Mouse (Mus musculus): ENCODE data around the gene D10Wsu102e. TPM values are rescaled to one million over a fixed set of nuclear protein-coding genes. Genes with fewer than 3 reads are reported as not detected.
A peak's percentile ranks its signal among the peaks of the same experiment; 100 is the strongest.

The D10Wsu102e gene
- polyA plus RNA-seq (2014; fragmentation: Nextera tagmentation; extraction: Ambion mirVana), result 1.4 and 1.6 TPM in 2 replicates

DNA sequence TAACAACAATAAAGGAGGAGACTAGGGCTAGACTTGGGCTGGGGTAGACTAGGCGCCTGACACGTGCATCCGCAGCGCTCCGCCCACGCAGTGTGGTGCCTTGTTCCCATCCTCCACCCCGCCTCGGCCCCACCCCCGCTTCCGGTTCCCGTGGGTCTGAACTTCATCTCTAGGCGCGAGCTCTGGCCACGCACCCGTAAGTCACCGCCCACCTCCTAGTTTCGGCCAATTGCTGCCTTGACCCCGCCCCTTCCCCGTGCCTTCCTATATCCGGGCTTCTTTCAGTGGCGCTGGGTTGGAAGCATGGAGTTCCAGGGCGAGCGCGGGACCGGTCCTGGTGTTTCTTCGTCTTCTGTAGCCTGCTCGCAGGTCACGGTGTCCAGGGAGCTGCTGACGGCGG is at the start of gene D10Wsu102e:
Gene D10Wsu102e (plus strand): TSS at position 266 of the 400 bp plus-strand sequence.
- no peaks in the 10 kb centered on the region for H3K9me3 ChIP-seq (ENCODE audit: control insufficient read depth, low read length)
- WGBS, result under 1% methylated on average over 30 of the region's 30 CpGs
- ATAC-seq (replicated peaks; ENCODE audit: low FRiP score), result peak; percentile 98

GRCm38 (mm10) chr10:83310356-83310755 is 49.7 kb upstream of the D10Wsu102e start:
- no peaks in the 10 kb centered on the region for H3K27me3 ChIP-seq (ENCODE audit: control insufficient read depth, insufficient read depth, low read length)
- H3K4me1 ChIP-seq (replicated peaks; ENCODE audit: control insufficient read depth, insufficient read depth, low read length), result no peaks in the 10 kb centered on the region
- ATAC-seq (replicated peaks; ENCODE audit: low FRiP score) (no peak), DNase-seq (ENCODE audit: low spot score) (no peak)
- 94% methylated on average over 7 of the region's 7 CpGs for WGBS
- no peaks in the 10 kb centered on the region for H3K36me3 ChIP-seq (ENCODE audit: control insufficient read depth, insufficient read depth, low read length)
- no peaks in the 10 kb centered on the region; the same call in 1 of the 2 replicates for H3K9me3 ChIP-seq (ENCODE audit: control insufficient read depth, low read length)
- H3K27ac ChIP-seq (ENCODE audit: low read depth, low read length), result no peak overlapping the region
- no peak overlapping the region for H3K4me3 ChIP-seq (ENCODE audit: low read depth, low read length)
- no peak overlapping the region for H3K9ac ChIP-seq (ENCODE audit: low read length)
- H3K4me2 ChIP-seq (ENCODE audit: low read depth, low read length, severe bottlenecking), result no peak overlapping the region

More for the DNA sequence above, at the start of gene D10Wsu102e:
- H3K4me2 ChIP-seq (ENCODE audit: low read depth, low read length, severe bottlenecking), result peak within 1 kb of the TSS; percentile 74
- peaks cover 5% of the 10 kb centered on the region for H3K4me1 ChIP-seq (replicated peaks; ENCODE audit: control insufficient read depth, insufficient read depth, low read length)
- H3K4me3 ChIP-seq (ENCODE audit: low read depth, low read length), result peak within 1 kb of the TSS; percentile 89
- no peaks in the 10 kb centered on the region for H3K27me3 ChIP-seq (ENCODE audit: control insufficient read depth, insufficient read depth, low read length)
- peak; percentile 98 for DNase-seq (ENCODE audit: low spot score)
- no peaks in the 10 kb centered on the region; the same call in 1 of the 2 replicates for H3K36me3 ChIP-seq (ENCODE audit: control insufficient read depth, insufficient read depth, low read length)
- H3K27ac ChIP-seq (ENCODE audit: low read depth, low read length), result peak within 1 kb of the TSS; percentile 62
- H3K9ac ChIP-seq (ENCODE audit: low read length), result peak within 1 kb of the TSS; percentile 83

DNA sequence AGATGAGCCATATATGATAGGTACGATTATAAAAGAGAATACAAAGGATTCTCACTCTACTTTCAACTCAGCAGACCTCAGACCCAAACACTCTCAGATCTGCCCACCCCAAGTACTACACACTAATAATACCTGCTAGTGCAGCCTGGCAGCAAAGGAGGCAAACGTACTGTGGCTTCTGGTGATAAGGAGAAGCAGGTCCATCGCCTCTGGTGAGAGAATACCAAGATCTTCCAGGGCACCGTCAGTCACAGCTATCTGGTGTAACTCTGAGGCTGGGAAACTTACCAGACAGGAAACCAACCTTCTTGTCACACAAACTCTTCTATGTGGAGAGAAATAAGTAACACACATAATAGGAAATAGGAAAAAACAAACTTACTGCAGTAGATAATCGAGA is 47.0 kb upstream of the D10Wsu102e start:
- Histone ChIP-seq H3K9me3 (ENCODE audit: control insufficient read depth, low read length) (no peaks in the 10 kb centered on the region; the same call in 1 of the 2 replicates), H3K36me3 (ENCODE audit: control insufficient read depth, insufficient read depth, low read length) (no peaks in the 10 kb centered on the region), H3K4me2 (ENCODE audit: low read depth, low read length, severe bottlenecking) (no peak overlapping the region), H3K27me3 (ENCODE audit: control insufficient read depth, insufficient read depth, low read length) (no peaks in the 10 kb centered on the region), H3K4me1 (replicated peaks; ENCODE audit: control insufficient read depth, insufficient read depth, low read length) (no peaks in the 10 kb centered on the region), H3K4me3 (ENCODE audit: low read depth, low read length) (no peak overlapping the region), H3K27ac (ENCODE audit: low read depth, low read length) (no peak overlapping the region), H3K9ac (ENCODE audit: low read length) (no peak overlapping the region)
- DNase-seq (ENCODE audit: low spot score) (no peak), ATAC-seq (replicated peaks; ENCODE audit: low FRiP score) (no peak)
- WGBS, result 88% methylated on average over 5 of the region's 5 CpGs

DNA sequence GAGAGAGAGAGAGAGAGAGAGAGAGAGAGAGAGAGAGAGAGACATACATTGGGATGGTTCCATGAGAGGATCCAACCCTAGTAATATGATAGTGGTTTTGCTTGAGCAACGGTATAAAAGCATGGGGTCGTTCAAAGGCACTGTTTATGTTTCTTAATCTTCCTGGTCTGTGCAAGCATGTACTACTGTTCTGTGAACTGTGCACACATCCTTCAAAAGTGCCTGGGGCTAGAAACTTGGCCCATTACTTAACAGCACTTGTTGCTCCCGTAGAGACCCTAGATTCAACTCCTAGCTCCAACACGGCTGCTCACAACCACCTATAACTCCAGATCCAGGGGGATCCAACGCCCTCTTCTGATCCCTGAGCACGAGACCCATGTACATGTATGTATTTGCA is 39.6 kb upstream of the D10Wsu102e start:
- Histone ChIP-seq H3K36me3 (ENCODE audit: control insufficient read depth, insufficient read depth, low read length) (no peaks in the 10 kb centered on the region), H3K4me2 (ENCODE audit: low read depth, low read length, severe bottlenecking) (no peak overlapping the region), H3K27ac (ENCODE audit: low read depth, low read length) (no peak overlapping the region), H3K4me1 (replicated peaks; ENCODE audit: control insufficient read depth, insufficient read depth, low read length) (no peaks in the 10 kb centered on the region), H3K27me3 (ENCODE audit: control insufficient read depth, insufficient read depth, low read length) (0 out of 2 replicates have a peak, but pooled peaks cover 2% of the 10 kb centered on the region), H3K4me3 (ENCODE audit: low read depth, low read length) (no peak overlapping the region), H3K9me3 (ENCODE audit: control insufficient read depth, low read length) (no peaks in the 10 kb centered on the region), H3K9ac (ENCODE audit: low read length) (no peak overlapping the region)
- no peak for ATAC-seq (replicated peaks; ENCODE audit: low FRiP score)
- DNase-seq (ENCODE audit: low spot score), result no peak
- 86% methylated on average over 6 of the region's 6 CpGs for WGBS

GRCm38 (mm10) chr10:83320870-83321269 is 39.2 kb upstream of the D10Wsu102e start:
- H3K27me3 ChIP-seq (ENCODE audit: control insufficient read depth, insufficient read depth, low read length), result 0 out of 2 replicates have a peak, but pooled peaks cover 2% of the 10 kb centered on the region
- 93% methylated on average over 7 of the region's 7 CpGs for WGBS
- H3K36me3 ChIP-seq (ENCODE audit: control insufficient read depth, insufficient read depth, low read length), result no peaks in the 10 kb centered on the region
- no peak overlapping the region for H3K9ac ChIP-seq (ENCODE audit: low read length)
- H3K4me1 ChIP-seq (replicated peaks; ENCODE audit: control insufficient read depth, insufficient read depth, low read length), result no peaks in the 10 kb centered on the region
- no peaks in the 10 kb centered on the region for H3K9me3 ChIP-seq (ENCODE audit: control insufficient read depth, low read length)
- H3K4me3 ChIP-seq (ENCODE audit: low read depth, low read length), result no peak overlapping the region
- no peak for DNase-seq (ENCODE audit: low spot score)
- no peak for ATAC-seq (replicated peaks; ENCODE audit: low FRiP score)
- no peak overlapping the region for H3K27ac ChIP-seq (ENCODE audit: low read depth, low read length)
- H3K4me2 ChIP-seq (ENCODE audit: low read depth, low read length, severe bottlenecking), result no peak overlapping the region

GRCm38 (mm10) chr10:83321528-83321927 is 38.5 kb upstream of the D10Wsu102e start:
- no peaks in the 10 kb centered on the region for H3K36me3 ChIP-seq (ENCODE audit: control insufficient read depth, insufficient read depth, low read length)
- H3K27ac ChIP-seq (ENCODE audit: low read depth, low read length), result no peak overlapping the region
- H3K27me3 ChIP-seq (ENCODE audit: control insufficient read depth, insufficient read depth, low read length), result 0 out of 2 replicates have a peak, but pooled peaks cover 2% of the 10 kb centered on the region
- no peaks in the 10 kb centered on the region for H3K9me3 ChIP-seq (ENCODE audit: control insufficient read depth, low read length)
- no peak overlapping the region for H3K9ac ChIP-seq (ENCODE audit: low read length)
- no peak overlapping the region for H3K4me2 ChIP-seq (ENCODE audit: low read depth, low read length, severe bottlenecking)
- ATAC-seq (replicated peaks; ENCODE audit: low FRiP score) (0 out of 2 replicates have a peak, but pooled peaks have one; percentile 33), DNase-seq (ENCODE audit: low spot score) (no peak)
- WGBS, result 32% methylated on average over 6 of the region's 6 CpGs
- H3K4me1 ChIP-seq (replicated peaks; ENCODE audit: control insufficient read depth, insufficient read depth, low read length), result no peaks in the 10 kb centered on the region
- H3K4me3 ChIP-seq (ENCODE audit: low read depth, low read length), result no peak overlapping the region

DNA sequence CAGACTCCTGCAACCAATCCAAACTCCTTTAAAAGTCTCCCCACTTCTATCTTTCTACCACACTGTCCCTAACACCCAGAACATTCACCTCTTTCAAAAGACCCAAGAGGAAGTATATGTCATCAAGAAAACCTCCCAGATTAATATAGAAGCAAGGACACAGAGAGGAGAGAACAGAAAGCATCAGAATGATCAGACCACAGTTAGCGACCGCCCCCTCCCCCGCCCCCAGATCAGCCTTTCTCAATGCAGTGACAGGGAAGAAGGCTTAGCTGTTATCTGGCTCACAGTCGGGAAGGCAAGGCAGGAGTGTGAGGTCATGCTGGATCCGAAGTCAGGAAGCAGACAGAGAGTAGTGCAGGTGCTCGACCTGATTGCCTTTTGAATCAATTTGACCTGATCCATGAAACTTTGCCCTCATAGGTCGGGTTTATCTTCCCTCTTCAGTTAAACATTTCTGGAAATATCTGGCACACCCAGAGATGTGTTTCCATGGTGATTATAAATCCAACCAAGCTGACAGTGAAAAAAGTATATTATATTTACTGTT is 37.4 kb upstream of the D10Wsu102e start:
- no peak for ATAC-seq (replicated peaks; ENCODE audit: low FRiP score)
- H3K9me3 ChIP-seq (ENCODE audit: control insufficient read depth, low read length), result no peaks in the 10 kb centered on the region
- 43% methylated on average over 7 of the region's 7 CpGs for WGBS

GRCm38 (mm10) chr10:83324871-83325270 is 35.1 kb upstream of the D10Wsu102e start:
- H3K36me3 ChIP-seq (ENCODE audit: control insufficient read depth, insufficient read depth, low read length), result no peaks in the 10 kb centered on the region
- H3K4me3 ChIP-seq (ENCODE audit: low read depth, low read length), result no peak overlapping the region
- no peak overlapping the region for H3K27ac ChIP-seq (ENCODE audit: low read depth, low read length)
- H3K4me2 ChIP-seq (ENCODE audit: low read depth, low read length, severe bottlenecking), result no peak overlapping the region
- ATAC-seq (replicated peaks; ENCODE audit: low FRiP score), result no peak
- H3K27me3 ChIP-seq (ENCODE audit: control insufficient read depth, insufficient read depth, low read length), result 0 out of 2 replicates have a peak, but pooled peaks cover 2% of the 10 kb centered on the region
- DNase-seq (ENCODE audit: low spot score), result no peak
- H3K4me1 ChIP-seq (replicated peaks; ENCODE audit: control insufficient read depth, insufficient read depth, low read length), result no peaks in the 10 kb centered on the region
- 89% methylated on average over 3 of the region's 3 CpGs for WGBS
- H3K9me3 ChIP-seq (ENCODE audit: control insufficient read depth, low read length), result no peaks in the 10 kb centered on the region
- H3K9ac ChIP-seq (ENCODE audit: low read length), result no peak overlapping the region

More for the DNA sequence above, 37.4 kb upstream of the D10Wsu102e start:
- Histone ChIP-seq H3K9ac (ENCODE audit: low read length) (no peak overlapping the region), H3K4me1 (replicated peaks; ENCODE audit: control insufficient read depth, insufficient read depth, low read length) (no peaks in the 10 kb centered on the region), H3K27me3 (ENCODE audit: control insufficient read depth, insufficient read depth, low read length) (0 out of 2 replicates have a peak, but pooled peaks cover 2% of the 10 kb centered on the region), H3K4me2 (ENCODE audit: low read depth, low read length, severe bottlenecking) (no peak overlapping the region), H3K27ac (ENCODE audit: low read depth, low read length) (no peak overlapping the region), H3K4me3 (ENCODE audit: low read depth, low read length) (no peak overlapping the region), H3K36me3 (ENCODE audit: control insufficient read depth, insufficient read depth, low read length) (no peaks in the 10 kb centered on the region)
- no peak for DNase-seq (ENCODE audit: low spot score)

- H3K4me1 ChIP-seq (replicated peaks; ENCODE audit: control insufficient read depth, insufficient read depth, low read length), result no peaks in the 10 kb centered on the region
- WGBS, result 95% methylated on average over 1 of the region's 1 CpGs
- H3K4me2 ChIP-seq (ENCODE audit: low read depth, low read length, severe bottlenecking), result no peak overlapping the region
- no peaks in the 10 kb centered on the region for H3K9me3 ChIP-seq (ENCODE audit: control insufficient read depth, low read length)
- H3K27me3 ChIP-seq (ENCODE audit: control insufficient read depth, insufficient read depth, low read length), result 0 out of 2 replicates have a peak, but pooled peaks cover 2% of the 10 kb centered on the region
- H3K36me3 ChIP-seq (ENCODE audit: control insufficient read depth, insufficient read depth, low read length), result no peaks in the 10 kb centered on the region
- ATAC-seq (replicated peaks; ENCODE audit: low FRiP score) (no peak), DNase-seq (ENCODE audit: low spot score) (no peak)
- no peak overlapping the region for H3K27ac ChIP-seq (ENCODE audit: low read depth, low read length)
- no peak overlapping the region for H3K4me3 ChIP-seq (ENCODE audit: low read depth, low read length)
- H3K9ac ChIP-seq (ENCODE audit: low read length), result no peak overlapping the region
Measured at GRCm38 (mm10) chr10:83325903-83326302, 34.1 kb upstream of the D10Wsu102e start.

Measured in forebrain, embryonic 11.5 days (tissue).